Mouse (Mus musculus) midbrain, postnatal 0 days (tissue): ENCODE measurements at regions not wholly inside any gene's neighbourhood (a gene's known extent, or its start where the extent isn't known, plus 50 kb on each side); places are given as distances from the start of the nearest gene placed in this dataset.

ENCODE experiments used
- ATAC-seq: fragments of 200-750 bp; cut with Nextera tagmentation; 2 replicates; pipeline ENCODE4 v1.8.0; 2017; ENCODE audit warnings: moderate number of reproducible peaks, mild to moderate bottlenecking, moderate TSS enrichment, moderate library complexity; ENCODE audit not compliant: low FRiP score
- DNase-seq: peaks from one replicate; pipeline ENCODE4 v3.0.0-alpha.2; 2015; ENCODE audit warnings: low spot score
- H3K27ac ChIP-seq: fragments of 300-500 bp; sonication (generic); 2 replicates; pipeline ENCODE4 v1.5.1; 2014; ENCODE audit warnings: low read depth, mild to moderate bottlenecking, low read length, mixed read lengths
- H3K27me3 ChIP-seq: fragments of 300-500 bp; sonication (generic); 2 replicates; pipeline ENCODE4 v1.6.1; 2014; ENCODE audit warnings: low read length, control low read depth, mixed read lengths; ENCODE audit not compliant: insufficient read depth
- H3K36me3 ChIP-seq: fragments of 300-500 bp; sonication (generic); 2 replicates; pipeline ENCODE4 v1.6.1; 2014; ENCODE audit warnings: low read length, control low read depth, mixed read lengths; ENCODE audit not compliant: insufficient read depth
- H3K4me1 ChIP-seq: fragments of 300-500 bp; sonication (generic); 2 replicates; pipeline ENCODE4 v1.6.1; 2014; ENCODE audit warnings: mild to moderate bottlenecking, control low read depth, antibody characterized with exemption, low read length, mixed read lengths; ENCODE audit not compliant: insufficient read depth
- H3K4me2 ChIP-seq: fragments of 300-500 bp; sonication (generic); 2 replicates; pipeline ENCODE4 v1.6.1; 2014; ENCODE audit warnings: low read depth, mild to moderate bottlenecking, low read length, mixed read lengths; ENCODE audit not compliant: poor library complexity, severe bottlenecking
- H3K4me3 ChIP-seq: fragments of 300-500 bp; sonication (generic); 2 replicates; pipeline ENCODE4 v1.5.1; 2014; ENCODE audit warnings: low read depth, mild to moderate bottlenecking, low read length, moderate library complexity
- H3K9ac ChIP-seq: fragments of 300-500 bp; sonication (generic); replicated peaks from 2 replicates; pipeline ENCODE4 v1.6.1; 2014; ENCODE audit warnings: mild to moderate bottlenecking, low read length, moderate library complexity, mixed read lengths; ENCODE audit not compliant: poor library complexity, severe bottlenecking
- H3K9me3 ChIP-seq: fragments of 300-500 bp; sonication (generic); 2 replicates; pipeline ENCODE4 v1.6.1; 2016; ENCODE audit warnings: low read length, control low read depth
- CTCF ChIP-seq: IDR thresholded peaks from 2 replicates; pipeline ENCODE4 v1.5.1; 2016; ENCODE audit warnings: antibody characterized with exemption, mild to moderate bottlenecking
- WGBS: fragments of 180-500 bp; shearing (Covaris S2); extraction: QIAGEN DNeasy Blood & Tissue Kit; methylation state at CpG from one replicate; pipeline ENCODE4 v1.1.7; 2014; 5-methylcytosine and 5-hydroxymethylcytosine counted together

DNA sequence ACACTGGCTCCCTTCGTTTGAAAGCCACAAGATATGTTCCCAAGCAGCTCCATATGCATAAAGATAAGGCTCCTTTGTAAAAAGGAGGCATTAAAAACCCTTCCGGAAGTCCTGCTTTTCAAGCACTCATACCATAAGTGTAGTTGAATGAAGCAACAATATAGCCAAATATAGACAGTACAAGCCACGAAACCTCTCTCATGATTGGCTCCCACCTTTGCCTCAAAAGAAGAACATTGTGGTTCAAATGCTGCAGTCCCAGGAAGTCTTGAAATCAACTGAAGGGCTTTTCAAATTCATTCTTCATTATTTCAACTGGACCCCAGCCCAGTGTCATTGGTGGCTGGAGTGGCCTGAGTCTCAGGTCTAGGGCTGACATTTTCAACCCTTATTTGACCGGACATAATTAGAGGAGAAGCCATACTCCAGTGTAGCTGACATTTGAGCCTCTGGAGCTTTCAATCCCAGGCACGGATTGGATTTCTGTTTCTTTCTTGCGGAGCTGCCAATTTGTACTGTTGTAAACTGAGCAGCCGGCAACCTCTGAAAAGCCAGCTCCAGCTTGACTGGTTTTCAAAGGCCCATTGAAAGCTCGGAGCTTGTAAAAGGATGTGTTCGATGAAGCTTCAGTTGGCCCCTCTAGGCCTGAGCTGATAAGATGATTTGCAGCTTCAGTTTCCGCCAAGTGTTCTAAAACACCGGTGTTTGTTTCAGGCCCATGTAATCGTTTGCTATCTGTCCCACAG is 105.4 kb downstream of the Tmsb4x start:
- H3K4me2 ChIP-seq: no peak overlapping the region
- no peaks in the 10 kb centered on the region for H3K9me3 ChIP-seq
- H3K36me3 ChIP-seq: no peaks in the 10 kb centered on the region
- TF ChIP-seq CTCF: no peak
- no peak overlapping the region for H3K4me3 ChIP-seq
- no peak overlapping the region for H3K27ac ChIP-seq
- H3K9ac ChIP-seq: no peak overlapping the region
- peaks cover 17% of the 10 kb centered on the region; the same call in 1 of the 2 replicates for H3K27me3 ChIP-seq
- no peak for ATAC-seq
- H3K4me1 ChIP-seq: no peaks in the 10 kb centered on the region
- DNase-seq: no peak
- 44% methylated on average over 12 of the region's 12 CpGs for WGBS

DNA sequence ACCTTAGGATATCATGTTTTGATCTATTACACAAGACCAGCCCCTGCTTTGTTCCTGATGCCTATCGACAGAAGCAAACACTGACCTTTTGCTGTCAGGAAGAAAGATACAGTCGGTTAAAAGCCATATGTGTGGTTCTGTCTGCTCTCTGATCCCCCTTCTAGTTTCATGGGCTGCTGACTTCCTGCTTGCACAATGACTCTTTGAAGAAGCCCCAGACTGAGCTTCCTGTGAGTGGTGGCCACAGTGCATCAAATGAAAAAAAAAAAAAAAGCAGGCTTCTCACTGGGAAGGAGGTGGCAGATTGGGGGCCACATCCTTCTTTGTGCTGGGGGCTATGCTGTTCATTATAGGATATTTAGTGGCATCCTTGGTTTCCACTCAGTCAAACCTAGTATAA is 107.2 kb downstream of the Tmsb4x start:
- no peak for TF ChIP-seq CTCF
- Histone ChIP-seq H3K4me1 (no peaks in the 10 kb centered on the region), H3K27me3 (peaks cover 13% of the 10 kb centered on the region; the same call in 1 of the 2 replicates), H3K9ac (no peak overlapping the region), H3K4me2 (no peak overlapping the region), H3K4me3 (no peak overlapping the region), H3K27ac (no peak overlapping the region), H3K36me3 (no peaks in the 10 kb centered on the region), H3K9me3 (no peaks in the 10 kb centered on the region)
- DNase-seq: no peak
- no peak for ATAC-seq
- WGBS: 64% methylated on average over 2 of the region's 2 CpGs

DNA sequence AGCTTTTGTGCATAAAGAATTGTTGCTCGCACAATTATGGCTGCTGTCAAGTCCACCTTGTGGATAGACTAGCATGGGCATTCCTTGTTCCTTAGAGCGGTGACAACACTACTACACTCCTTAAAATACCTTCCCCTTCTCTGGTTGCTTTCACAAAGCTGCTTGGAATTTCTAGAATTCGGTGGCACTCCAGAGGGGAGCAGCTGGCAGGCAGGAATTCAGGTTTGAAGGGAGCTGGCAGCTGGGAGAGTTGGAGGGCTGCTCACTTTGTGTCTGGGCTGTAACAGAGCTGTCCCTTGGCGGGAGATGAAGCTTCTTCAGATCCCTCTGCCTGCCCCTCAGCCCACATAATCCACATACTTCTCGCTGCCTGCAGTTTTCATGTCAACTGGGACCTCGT is 109.7 kb downstream of the Tmsb4x start:
- no peaks in the 10 kb centered on the region for H3K4me1 ChIP-seq
- H3K27me3 ChIP-seq: peaks cover 7% of the 10 kb centered on the region; the same call in 1 of the 2 replicates
- H3K4me2 ChIP-seq: no peak overlapping the region
- no peak for TF ChIP-seq CTCF
- H3K9ac ChIP-seq: no peak overlapping the region
- no peak overlapping the region for H3K4me3 ChIP-seq
- H3K27ac ChIP-seq: no peak overlapping the region
- ATAC-seq (no peak), DNase-seq (no peak)
- 53% methylated on average over 6 of the region's 6 CpGs for WGBS
- H3K9me3 ChIP-seq: no peaks in the 10 kb centered on the region
- no peaks in the 10 kb centered on the region for H3K36me3 ChIP-seq

DNA sequence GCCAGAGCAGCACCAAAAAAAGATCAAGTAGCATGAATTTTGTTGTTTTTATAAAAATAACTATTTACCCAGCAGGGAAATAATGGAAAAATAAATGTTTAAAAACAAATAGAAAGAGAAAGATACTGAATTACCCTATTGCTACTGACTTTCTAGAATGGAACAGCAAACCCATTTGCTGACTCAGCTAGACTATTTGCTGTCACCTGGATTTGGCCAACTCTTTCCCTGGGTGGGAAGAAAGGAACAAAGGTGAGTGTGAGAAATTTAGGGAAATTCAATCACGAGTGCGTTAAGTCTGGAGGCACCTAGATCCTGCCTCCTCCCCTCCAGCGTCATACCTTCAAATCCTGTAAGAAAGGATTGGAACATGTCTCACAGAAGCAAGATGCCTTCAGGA is 110.2 kb downstream of the Tmsb4x start:
- H3K4me2 ChIP-seq: no peak overlapping the region
- H3K36me3 ChIP-seq: no peaks in the 10 kb centered on the region
- no peaks in the 10 kb centered on the region for H3K4me1 ChIP-seq
- no peak for TF ChIP-seq CTCF
- no peak overlapping the region for H3K27ac ChIP-seq
- DNase-seq: no peak
- 76% methylated on average over 3 of the region's 3 CpGs for WGBS
- no peaks in the 10 kb centered on the region for H3K9me3 ChIP-seq
- ATAC-seq: no peak
- H3K9ac ChIP-seq: no peak overlapping the region
- no peak overlapping the region for H3K4me3 ChIP-seq
- H3K27me3 ChIP-seq: peaks cover 7% of the 10 kb centered on the region; the same call in 1 of the 2 replicates

DNA sequence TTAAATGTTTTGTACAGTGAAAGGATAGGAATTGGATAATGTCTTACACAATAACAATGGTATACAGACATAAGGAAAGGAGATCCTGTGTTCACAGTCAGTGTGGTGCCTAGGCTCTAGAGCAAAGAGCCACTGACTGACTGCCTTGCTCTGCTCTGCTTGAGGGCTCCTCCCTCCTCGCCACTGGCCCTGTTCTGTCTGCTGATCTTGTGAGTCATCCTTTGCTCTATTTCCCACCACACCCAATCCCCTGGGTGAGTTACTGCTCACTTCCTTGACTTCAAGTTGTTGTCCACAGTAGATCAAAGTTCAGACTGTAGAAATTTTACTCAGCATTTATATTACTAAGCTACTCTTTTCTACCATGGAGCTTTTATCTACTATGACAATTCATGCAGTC is 117.3 kb downstream of the Tmsb4x start:
- ATAC-seq: no peak
- WGBS: 57% methylated on average over 1 of the region's 1 CpGs

DNA sequence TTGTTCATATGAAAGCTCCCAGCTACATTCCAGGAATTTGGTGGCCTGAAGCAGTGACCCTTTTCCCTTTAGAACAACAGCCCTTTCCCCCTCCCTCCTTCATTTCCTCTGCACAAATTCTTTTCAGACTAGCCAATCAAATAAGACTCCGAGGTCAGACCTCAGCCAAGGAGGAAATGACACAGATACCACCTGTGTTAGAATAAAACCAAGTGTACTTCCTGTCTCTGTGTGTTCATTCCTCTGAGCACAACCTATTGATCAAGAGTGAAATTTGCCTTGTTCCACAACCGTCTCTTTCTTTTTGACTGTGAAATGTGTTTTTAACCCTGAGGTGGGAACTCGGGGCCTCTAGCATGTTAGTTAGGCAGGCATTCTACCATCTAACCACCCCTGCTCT is 120.2 kb downstream of the Tmsb4x start:
- no peak for DNase-seq
- H3K27me3 ChIP-seq: no peaks in the 10 kb centered on the region
- H3K27ac ChIP-seq: no peak overlapping the region
- H3K9me3 ChIP-seq: no peaks in the 10 kb centered on the region
- no peaks in the 10 kb centered on the region for H3K4me1 ChIP-seq
- H3K4me3 ChIP-seq: no peak overlapping the region
- no peak for TF ChIP-seq CTCF
- no peak for ATAC-seq
- H3K36me3 ChIP-seq: no peaks in the 10 kb centered on the region
- no peak overlapping the region for H3K9ac ChIP-seq
- H3K4me2 ChIP-seq: no peak overlapping the region
- WGBS: 62% methylated on average over 3 of the region's 3 CpGs

More for the DNA sequence above, 117.3 kb downstream of the Tmsb4x start:
- DNase-seq: no peak
- H3K4me1 ChIP-seq: no peaks in the 10 kb centered on the region
- H3K9ac ChIP-seq: no peak overlapping the region
- H3K9me3 ChIP-seq: no peaks in the 10 kb centered on the region
- no peaks in the 10 kb centered on the region for H3K36me3 ChIP-seq
- no peak overlapping the region for H3K4me2 ChIP-seq
- no peak for TF ChIP-seq CTCF
- no peaks in the 10 kb centered on the region for H3K27me3 ChIP-seq
- no peak overlapping the region for H3K27ac ChIP-seq
- H3K4me3 ChIP-seq: no peak overlapping the region
